ENCODE assay signal across 8 mouse cellular contexts in genomic region chr6:82863380-82863874, GRCm38 (mm10).
A peak's percentile ranks its signal among the peaks of the same experiment; 100 is the strongest.
DNase-seq lines count a peak whose midpoint lies in the region; ATAC-seq and TF ChIP-seq lines count a peak whose summit lies in the region.

No protein-coding gene starts in this region.

- H3K4me2 ChIP-seq in intestine, embryonic 15.5 days (replicated peaks): no peak overlapping the region

- no peak overlapping the region for H3K27ac ChIP-seq in intestine, embryonic 15.5 days
- no peak overlapping the region for H3K27ac ChIP-seq in kidney, adult 2 months (ENCODE audit: insufficient read depth, low read depth, low read length)

- H3K4me1 ChIP-seq in intestine, embryonic 15.5 days (replicated peaks): peaks cover 13% of the 10 kb centered on the region
- peaks cover 33% of the 10 kb centered on the region for H3K4me1 ChIP-seq in megakaryocyte, embryonic 14.5 days
- H3K4me1 ChIP-seq in kidney, adult 2 months (ENCODE audit: control insufficient read depth, insufficient read depth, low read length): no peaks in the 10 kb centered on the region

- no peaks in the 10 kb centered on the region for H3K36me3 ChIP-seq in intestine, embryonic 15.5 days
- no peaks in the 10 kb centered on the region for H3K36me3 ChIP-seq in megakaryocyte, embryonic 14.5 days (replicated peaks; ENCODE audit: low read length)
- no peaks in the 10 kb centered on the region for H3K36me3 ChIP-seq in kidney, adult 2 months (ENCODE audit: control insufficient read depth, insufficient read depth, low read length)

- DNase-seq in layer of hippocampus, adult 9-11 months: peak; percentile 48
- DNase-seq in layer of hippocampus, postnatal 14 days (ENCODE audit: low spot score in 2 of 2): no peak
- DNase-seq in frontal cortex, adult 2 months (ENCODE audit: extremely low spot score in 1 of 2, low spot score in 1 of 2): peak; percentile 3 to 11
- DNase-seq in urinary bladder, adult 2 months (ENCODE audit: low spot score): peak; percentile 47
- no peak for DNase-seq in kidney, adult 2 months

- peak; percentile 90 for ATAC-seq in intestine, embryonic 15.5 days
- ATAC-seq in erythroid progenitor cell, adult 5-6 weeks (replicated peaks; ENCODE audit: low FRiP score, poor library complexity, severe bottlenecking): no peak

- no peak overlapping the region for H3K9ac ChIP-seq in intestine, embryonic 15.5 days

- TF ChIP-seq POLR2A in kidney, adult 2 months (IDR thresholded peaks at IDR 0.05; ENCODE audit: low read depth, low read length): no peak

- no peaks in the 10 kb centered on the region for H3K9me3 ChIP-seq in intestine, embryonic 15.5 days
- peaks cover 9% of the 10 kb centered on the region for H3K9me3 ChIP-seq in megakaryocyte, embryonic 14.5 days

- WGBS in intestine, embryonic 15.5 days: 41% methylated on average over 8 of the region's 8 CpGs
- 79% methylated on average over 8 of the region's 8 CpGs for WGBS in kidney, adult 2 months

- no peak overlapping the region for H3K4me3 ChIP-seq in intestine, embryonic 15.5 days (replicated peaks)
- peak overlapping the region; percentile 59 for H3K4me3 ChIP-seq in megakaryocyte, embryonic 14.5 days (replicated peaks)
- H3K4me3 ChIP-seq in kidney, adult 2 months (ENCODE audit: insufficient read depth, low read depth, low read length): no peak overlapping the region

- TF ChIP-seq CTCF in kidney, adult 2 months (conservative IDR thresholded peaks at IDR 0.05; ENCODE audit: insufficient read depth, insufficient read length, low read depth, low read length): no peak

- H3K27me3 ChIP-seq in intestine, embryonic 15.5 days (replicated peaks): no peaks in the 10 kb centered on the region
- peaks cover 20% of the 10 kb centered on the region for H3K27me3 ChIP-seq in megakaryocyte, embryonic 14.5 days (replicated peaks)
- no peaks in the 10 kb centered on the region for H3K27me3 ChIP-seq in kidney, adult 2 months (replicated peaks; ENCODE audit: control insufficient read depth, insufficient read depth, low read length)

Comparison
In these comparisons a context has a peak if more than half of its experiments do, and no peak if none do; other contexts are left out.
1. DNase-seq: peak in layer of hippocampus, adult 9-11 months (single experiment), frontal cortex, adult 2 months (2 of 2) and urinary bladder, adult 2 months (single experiment); none in layer of hippocampus, postnatal 14 days (0 of 2) and kidney, adult 2 months (single experiment).